Mouse (Mus musculus) G1E (cell line): Measurements from ENCODE around the gene Pla2g4b. TPM values are rescaled to one million over a fixed set of nuclear protein-coding genes. Genes with fewer than 3 reads are reported as not detected.

Experiments
- ATAC-seq: 2 replicates; pipeline ENCODE4 v1.8.0; 2016; ENCODE audit warnings: mild to moderate bottlenecking; ENCODE audit not compliant: insufficient number of reproducible peaks, poor library complexity, low FRiP score, severe bottlenecking; ENCODE audit errors: extremely low read depth
- DNase-seq: peaks from one replicate; pipeline ENCODE4 v3.0.0; 2012; ENCODE audit warnings: low spot score
- H3K27me3 ChIP-seq: 2 replicates; pipeline ENCODE4 v1.6.1; 2012; ENCODE audit warnings: mild to moderate bottlenecking, low read length, inconsistent platforms; ENCODE audit not compliant: insufficient read depth
- H3K36me3 ChIP-seq: replicated peaks from 2 replicates; pipeline ENCODE3; 2012; ENCODE audit warnings: mild to moderate bottlenecking, inconsistent platforms
- H3K4me1 ChIP-seq: 2 replicates; pipeline ENCODE4 v1.6.1; 2012; ENCODE audit warnings: low read depth, low read length, inconsistent platforms, mixed read lengths; ENCODE audit not compliant: insufficient read depth
- H3K4me3 ChIP-seq: 2 replicates; pipeline ENCODE4 v1.5.1; 2012; ENCODE audit warnings: low read depth, mild to moderate bottlenecking, inconsistent platforms, low read length, moderate library complexity, mixed read lengths
- H3K9me3 ChIP-seq: replicated peaks from 2 replicates; pipeline ENCODE4 v1.6.1; 2012; ENCODE audit warnings: inconsistent platforms
- CTCF ChIP-seq: IDR thresholded peaks from 2 replicates; pipeline ENCODE4 v1.5.1; 2012; ENCODE audit warnings: low read depth, low read length, inconsistent platforms, mixed read lengths
- GATA1 ChIP-seq: IDR thresholded peaks from 2 replicates; pipeline ENCODE4 v1.6.1; 2012; ENCODE audit warnings: borderline replicate concordance, low read length, inconsistent platforms, mixed read lengths
- GATA2 ChIP-seq: IDR thresholded peaks from 2 replicates; pipeline ENCODE4 v1.6.1; 2012; ENCODE audit warnings: low read depth, low read length, inconsistent platforms, borderline replicate concordance
- POLR2AphosphoS5 ChIP-seq: IDR thresholded peaks from 2 replicates; pipeline ENCODE4 v1.6.1; 2012; ENCODE audit warnings: low read depth, low read length, inconsistent platforms; ENCODE audit not compliant: insufficient replicate concordance
- TAL1 ChIP-seq: conservative IDR thresholded peaks from 2 replicates; pipeline ENCODE4 v1.6.1; 2012; ENCODE audit warnings: low read depth, low read length, inconsistent platforms, mixed read lengths
- polyA plus RNA-seq: library from polyadenylated mRNA; stranded (reverse); fragments of >175 nt; gene quantifications from 2 replicates; pipeline ENCODE4 v1.2.3, GENCODE M21; 2012
- total RNA-seq, 2 experiments: library from RNA; stranded (forward) in 1 of 2; stranded (reverse) in 1 of 2; fragments of 200-1000 nt in 1 of 2; fragments of >200 nt in 1 of 2; fragmentation: Nextera tagmentation in 1 of 2; gene quantifications; 2 replicates each; pipeline ENCODE4 v1.2.3; 2014 to 2017

Pla2g4b gene
- total and polyA plus RNA-seq, 3 experiments, result 0.27 to 0.59 TPM; not detected in 1

GRCm38 (mm10) chr2:120044101-120044603 is 10.9 kb downstream of the Pla2g4b start:
- Histone ChIP-seq H3K4me1 (peaks cover 5% of the 10 kb centered on the region; the same call in 1 of the 2 replicates), H3K27me3 (peaks cover 44% of the 10 kb centered on the region; the same call in 1 of the 2 replicates), H3K36me3 (no peaks in the 10 kb centered on the region), H3K4me3 (no peak overlapping the region), H3K9me3 (no peaks in the 10 kb centered on the region)
- DNase-seq (no peak), ATAC-seq (no peak)
- TF ChIP-seq GATA2 (no peak), CTCF (no peak), POLR2AphosphoS5 (no peak), TAL1 (no peak), GATA1 (no peak)

DNA sequence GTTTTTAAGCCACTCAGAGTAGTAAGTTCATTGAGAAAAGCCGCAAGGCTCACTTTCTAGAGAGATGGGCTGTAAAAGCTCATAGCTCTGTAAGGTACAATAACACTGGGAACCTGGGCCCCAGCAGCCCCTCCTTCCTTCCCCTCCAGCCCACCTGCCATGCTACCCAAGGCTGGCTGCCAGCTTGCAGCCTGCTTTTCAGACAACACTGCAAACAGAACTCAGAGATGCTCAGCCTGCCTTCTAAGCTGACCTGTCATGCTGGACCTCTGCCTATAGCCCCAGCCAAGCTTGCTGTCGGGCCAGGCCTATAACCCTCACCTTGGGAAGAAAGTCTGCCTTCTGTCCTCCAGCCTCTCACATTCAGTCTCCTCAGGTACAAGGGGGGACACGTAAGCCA is 11.5 kb downstream of the Pla2g4b start:
- peaks cover 46% of the 10 kb centered on the region; the same call in 1 of the 2 replicates for H3K27me3 ChIP-seq
- H3K4me3 ChIP-seq, result no peak overlapping the region
- H3K4me1 ChIP-seq, result peaks cover 5% of the 10 kb centered on the region; the same call in 1 of the 2 replicates
- DNase-seq (no peak), ATAC-seq (no peak)
- no peaks in the 10 kb centered on the region for H3K9me3 ChIP-seq
- no peaks in the 10 kb centered on the region for H3K36me3 ChIP-seq
- TF ChIP-seq TAL1 (no peak), CTCF (no peak), GATA1 (no peak), POLR2AphosphoS5 (no peak), GATA2 (no peak)

DNA sequence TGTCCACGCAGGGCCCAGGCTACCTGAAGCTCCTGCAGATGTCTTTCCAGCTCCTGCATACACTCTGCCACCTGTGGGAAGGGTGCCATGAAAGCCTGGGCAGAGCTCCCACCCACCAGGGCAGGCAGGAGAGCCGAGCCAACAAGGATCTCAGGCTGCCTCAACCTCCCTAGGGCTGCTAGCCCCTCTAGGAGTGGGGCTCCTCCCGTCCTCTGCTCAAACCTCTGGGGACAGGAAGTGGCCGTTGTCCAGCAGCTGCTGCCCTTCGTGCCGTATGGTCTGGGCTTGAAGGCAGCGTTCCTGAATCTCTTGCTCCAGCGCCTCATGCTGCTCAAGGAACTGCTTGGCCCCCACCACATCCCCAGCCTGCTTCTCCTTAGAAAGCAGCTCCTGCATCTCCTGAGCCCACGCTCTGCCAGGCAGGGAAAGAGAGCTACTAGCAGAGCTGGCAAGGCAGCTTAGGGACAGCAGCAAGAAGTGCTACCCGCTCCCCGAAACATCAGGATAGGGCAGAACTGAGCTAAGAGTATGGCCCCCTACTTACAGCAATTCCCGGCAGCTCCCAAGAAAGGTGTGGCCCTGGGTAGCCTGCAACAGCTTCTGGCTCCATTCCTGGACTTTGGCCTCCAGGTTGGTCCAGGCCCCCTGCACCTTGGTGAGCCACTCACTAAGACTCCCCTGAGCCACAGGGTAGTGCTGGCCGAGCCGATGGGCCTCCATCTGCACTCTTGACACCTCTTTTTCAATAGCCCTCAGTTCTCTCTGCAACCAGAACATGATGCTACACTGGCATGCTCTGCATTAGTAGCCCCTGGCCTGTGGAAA is 13.5 kb downstream of the Pla2g4b start:
- H3K4me3 ChIP-seq, result no peak overlapping the region
- H3K9me3 ChIP-seq, result no peaks in the 10 kb centered on the region
- H3K4me1 ChIP-seq, result peaks cover 5% of the 10 kb centered on the region; the same call in 1 of the 2 replicates
- DNase-seq, result no peak
- no peak for ATAC-seq
- peaks cover 46% of the 10 kb centered on the region; the same call in 1 of the 2 replicates for H3K27me3 ChIP-seq
- TF ChIP-seq TAL1 (no peak), CTCF (no peak), POLR2AphosphoS5 (no peak), GATA2 (no peak), GATA1 (no peak)
- no peaks in the 10 kb centered on the region for H3K36me3 ChIP-seq

GRCm38 (mm10) chr2:120048173-120048572 is 15.0 kb downstream of the Pla2g4b start:
- DNase-seq (no peak), ATAC-seq (no peak)
- H3K4me1 ChIP-seq, result peaks cover 5% of the 10 kb centered on the region
- no peaks in the 10 kb centered on the region for H3K36me3 ChIP-seq
- no peak for TF ChIP-seq POLR2AphosphoS5
- TF ChIP-seq GATA1, result no peak
- TF ChIP-seq TAL1, result no peak
- no peak for TF ChIP-seq CTCF
- TF ChIP-seq GATA2, result no peak
- H3K9me3 ChIP-seq, result no peaks in the 10 kb centered on the region
- no peak overlapping the region for H3K4me3 ChIP-seq
- H3K27me3 ChIP-seq, result peaks cover 47% of the 10 kb centered on the region; the same call in 1 of the 2 replicates

DNA sequence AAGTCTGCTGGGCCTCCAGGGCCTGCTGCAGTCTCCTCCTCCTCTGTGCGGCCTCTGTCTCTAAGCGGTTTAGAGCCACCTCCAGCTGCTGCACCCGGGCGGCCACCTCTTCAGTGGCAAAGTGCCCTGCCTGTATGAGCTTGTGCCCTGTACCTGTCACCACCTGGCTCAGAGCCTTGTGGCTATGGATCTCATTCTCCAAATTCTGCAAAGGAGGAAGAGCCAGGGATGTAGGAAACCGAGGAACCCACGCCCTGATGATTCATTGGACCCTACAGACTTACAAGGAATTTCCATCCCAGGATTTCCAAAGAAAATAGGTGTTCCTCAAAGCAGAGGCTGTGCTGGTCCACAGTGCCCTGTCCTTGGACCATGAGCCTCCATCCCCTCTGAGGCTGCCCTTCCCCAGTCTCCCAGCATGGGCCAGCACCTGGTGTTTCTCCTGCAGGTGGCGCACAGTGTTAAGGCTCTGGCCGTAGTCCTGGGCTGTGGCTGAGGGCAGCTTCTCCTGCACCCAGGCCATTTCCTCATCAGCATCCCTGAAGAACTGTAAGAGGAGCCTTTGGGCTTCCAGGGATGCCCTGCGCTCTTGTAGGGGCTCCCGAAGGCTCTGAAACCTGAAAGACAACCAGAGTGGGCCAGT is 16.5 kb downstream of the Pla2g4b start:
- no peak for TF ChIP-seq GATA1
- TF ChIP-seq POLR2AphosphoS5, result no peak
- TF ChIP-seq GATA2, result no peak
- TF ChIP-seq CTCF, result no peak
- TF ChIP-seq TAL1, result no peak
- ATAC-seq (no peak), DNase-seq (no peak)
- Histone ChIP-seq H3K27me3 (peaks cover 47% of the 10 kb centered on the region; the same call in 1 of the 2 replicates), H3K4me1 (no peaks in the 10 kb centered on the region; the same call in 1 of the 2 replicates), H3K4me3 (no peak overlapping the region), H3K36me3 (no peaks in the 10 kb centered on the region), H3K9me3 (no peaks in the 10 kb centered on the region)

GRCm38 (mm10) chr2:120051405-120051804 is 18.2 kb downstream of the Pla2g4b start:
- Histone ChIP-seq H3K4me3 (no peak overlapping the region), H3K4me1 (no peaks in the 10 kb centered on the region; the same call in 1 of the 2 replicates), H3K27me3 (peaks cover 51% of the 10 kb centered on the region; the same call in 1 of the 2 replicates), H3K36me3 (no peaks in the 10 kb centered on the region), H3K9me3 (no peaks in the 10 kb centered on the region)
- no peak for TF ChIP-seq GATA2
- TF ChIP-seq POLR2AphosphoS5, result no peak
- TF ChIP-seq TAL1, result no peak
- TF ChIP-seq CTCF, result no peak
- TF ChIP-seq GATA1, result no peak
- ATAC-seq, result no peak
- DNase-seq, result no peak
